Mouse (Mus musculus) bone marrow, adult 2 months (tissue): ENCODE results near the gene Nog.

Source experiments
- CTCF ChIP-seq: fragments of 200-500 bp; IDR thresholded peaks from 2 replicates; pipeline ENCODE4 v1.5.1; 2011; ENCODE audit warnings: low read length, control low read depth; ENCODE audit not compliant: control insufficient read depth, insufficient read depth
- POLR2A ChIP-seq: fragments of 200-500 bp; IDR thresholded peaks from 2 replicates; pipeline ENCODE4 v1.6.1; 2011; ENCODE audit warnings: low read depth, mild to moderate bottlenecking, control low read depth, low read length, borderline replicate concordance; ENCODE audit not compliant: control insufficient read depth

- TF ChIP-seq CTCF (no peak), POLR2A (no peak)
These were observed 639 bp downstream of the Nog start for GRCm38 (mm10) chr11:89301331-89302055.
